In the genomic region with DNA sequence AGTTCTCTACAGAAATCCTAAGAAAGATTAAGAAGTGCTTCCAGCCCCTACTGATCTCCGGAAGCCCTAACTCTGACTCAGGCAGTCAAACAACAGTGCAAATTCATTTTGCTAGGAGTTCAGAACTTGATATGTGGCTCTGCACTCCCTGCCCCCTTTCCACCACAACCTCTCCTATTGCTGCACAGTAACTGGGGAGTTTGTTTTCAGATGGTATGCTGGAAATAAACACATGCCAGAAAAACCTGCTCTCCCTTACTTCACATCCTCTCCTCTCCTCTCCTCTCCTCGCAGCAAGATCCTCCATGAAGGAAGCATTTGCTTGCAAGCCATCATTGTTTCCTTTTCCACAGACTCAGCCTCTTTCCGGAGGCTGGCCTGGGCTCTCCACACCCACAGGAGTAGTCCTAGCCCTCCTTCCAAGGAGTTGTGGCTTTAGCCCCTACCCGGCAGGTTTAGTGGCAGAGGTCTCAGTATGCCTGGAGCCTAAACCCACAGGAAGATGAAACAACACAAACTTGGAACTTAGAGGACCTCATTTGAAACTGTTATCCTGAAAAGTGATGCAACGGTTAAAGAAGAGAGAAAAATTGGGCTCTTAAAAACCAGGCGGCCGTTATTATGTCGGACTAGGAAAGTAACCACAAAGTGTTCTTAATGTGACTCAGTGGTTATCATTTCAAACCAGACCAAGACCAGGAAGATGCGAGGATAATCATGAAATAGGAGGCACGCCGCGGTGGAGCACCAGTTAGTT, we compare ENCODE assay signal across 8 mouse cellular contexts. TPM values are rescaled to one million over a fixed set of nuclear protein-coding genes. Genes with fewer than 3 reads are reported as not detected.
A peak's percentile ranks its signal among the peaks of the same experiment; 100 is the strongest.
DNase-seq lines count a peak whose midpoint lies in the region; ATAC-seq and TF ChIP-seq lines count a peak whose summit lies in the region.
"Had no signal": no experiment of that assay in that cellular context is flagged by ENCODE, and none has a peak within 500 bp of the region (broad histone marks: within the 10 kb centered on the region; RNA-seq: fewer than 3 reads in every experiment).

No protein-coding gene starts in this region.

- TF ChIP-seq POLR2A in cerebellum, adult 2 months (IDR thresholded peaks at IDR 0.05; ENCODE audit: borderline replicate concordance, insufficient read depth, low read length) = no peak

- no peak overlapping the region for H3K4me2 ChIP-seq in heart, embryonic 12.5 days
- H3K4me2 ChIP-seq: midbrain, embryonic 12.5 days had no signal

- H3K27me3 ChIP-seq in C2C12 (ENCODE audit: control insufficient read depth, insufficient read depth, insufficient read length) = no peaks in the 10 kb centered on the region
- no peaks in the 10 kb centered on the region for H3K27me3 ChIP-seq in heart, embryonic 12.5 days (replicated peaks)
- no peaks in the 10 kb centered on the region for H3K27me3 ChIP-seq in cerebellum, adult 2 months (ENCODE audit: control insufficient read depth, insufficient read depth, low read length)
- H3K27me3 ChIP-seq: midbrain, embryonic 12.5 days had no signal

- no peaks in the 10 kb centered on the region for H3K79me3 ChIP-seq in C2C12 (ENCODE audit: low read depth)

- peaks cover 12% of the 10 kb centered on the region for H3K4me1 ChIP-seq in heart, embryonic 12.5 days (replicated peaks)
- H3K4me1 ChIP-seq in cerebellum, adult 2 months (ENCODE audit: control insufficient read depth, insufficient read depth, low read length) = no peaks in the 10 kb centered on the region

- DNase-seq in adipocyte (ENCODE audit: low spot score) = peak; percentile 67
- DNase-seq in liver = peak; percentile 6
- no peak for DNase-seq in adrenal gland, postnatal 10 days
- no peak for DNase-seq in cerebellum, adult 2 months
- DNase-seq in ovary, postnatal 10 days (ENCODE audit: low spot score) = no peak

- H3K4me3 ChIP-seq in C2C12 (ENCODE audit: insufficient read depth, poor library complexity, severe bottlenecking) = peak overlapping the region; percentile 12
- no peak overlapping the region for H3K4me3 ChIP-seq in heart, embryonic 12.5 days
- H3K4me3 ChIP-seq in cerebellum, adult 2 months (replicated peaks; ENCODE audit: insufficient read depth, low read depth, low read length) = no peak overlapping the region
- H3K4me3 ChIP-seq: midbrain, embryonic 12.5 days had no signal

- no peaks in the 10 kb centered on the region for H3K79me2 ChIP-seq in C2C12 (ENCODE audit: control insufficient read depth, insufficient read depth)

- H3K36me3 ChIP-seq in C2C12 (ENCODE audit: control insufficient read depth, insufficient read depth) = no peaks in the 10 kb centered on the region
- no peaks in the 10 kb centered on the region for H3K36me3 ChIP-seq in heart, embryonic 12.5 days
- H3K36me3 ChIP-seq: midbrain, embryonic 12.5 days had no signal

- peak; percentile 53 for ATAC-seq in heart, embryonic 12.5 days (ENCODE audit: insufficient number of reproducible peaks, low FRiP score)

- H3ac ChIP-seq in C2C12 (ENCODE audit: control insufficient read depth, insufficient read length, low read depth) = peak overlapping the region; percentile 4

- no peak overlapping the region for H3K9ac ChIP-seq in heart, embryonic 12.5 days
- H3K9ac ChIP-seq: midbrain, embryonic 12.5 days had no signal

- H3K27ac ChIP-seq in heart, embryonic 12.5 days (ENCODE audit: poor library complexity, severe bottlenecking) = peak overlapping the region; percentile 65
- no peak overlapping the region for H3K27ac ChIP-seq in cerebellum, adult 2 months (ENCODE audit: insufficient read depth, low read length)
- H3K27ac ChIP-seq: midbrain, embryonic 12.5 days had no signal

- H3K9me3 ChIP-seq in heart, embryonic 12.5 days (replicated peaks) = no peaks in the 10 kb centered on the region
- H3K9me3 ChIP-seq: midbrain, embryonic 12.5 days had no signal

- no peak for TF ChIP-seq CTCF in C2C12 (IDR thresholded peaks at IDR 0.05; ENCODE audit: control insufficient read depth, insufficient read depth, insufficient read length)
- TF ChIP-seq CTCF in cerebellum, adult 2 months (IDR thresholded peaks at IDR 0.05; ENCODE audit: borderline replicate concordance, insufficient read depth, low read depth, low read length) = no peak

- 53% methylated on average over 12 of the region's 12 CpGs for WGBS in heart, embryonic 12.5 days
- WGBS in cerebellum, adult 2 months = 72% methylated on average over 12 of the region's 12 CpGs

TF ChIP-seq in C2C12, 6 proteins besides CTCF, POLR2A, EP300 and RAD21:
- peak; percentile 80 for TF ChIP-seq CEBPB (IDR thresholded peaks at IDR 0.05; ENCODE audit: low read depth)
- no peak for TF ChIP-seq MYOD1 (IDR thresholded peaks at IDR 0.05; ENCODE audit: control insufficient read depth, insufficient read length, low read depth)
- no peak for TF ChIP-seq MAX (IDR thresholded peaks at IDR 0.05)
- TF ChIP-seq USF1 (IDR thresholded peaks at IDR 0.05; ENCODE audit: low read depth) = no peak
- TF ChIP-seq FOSL1 (IDR thresholded peaks at IDR 0.05; ENCODE audit: insufficient read depth, low read length, poor library complexity, severe bottlenecking) = peak; percentile 7
- no peak for TF ChIP-seq MYOG (IDR thresholded peaks at IDR 0.05; ENCODE audit: control insufficient read depth, extremely low read depth, insufficient read length)

RNA-seq across cellular contexts. Expression of gene Col1a2, which starts 47.7 kb away (rescaled TPM):
- polyA plus RNA-seq in C2C12 (2012; fragmentation: generic; extraction: Trizol) = 144 TPM
- polyA plus RNA-seq in heart, embryonic 12.5 days (2016; fragmentation: Nextera tagmentation; extraction: Ambion mirVana) = 230 and 232 TPM in 2 replicates
- 1,000 to 10,000 TPM in 1 of 2 experiments, 100 to 1,000 TPM in 1; 549 to 1,048 TPM for total RNA-seq in adrenal gland, postnatal 10 days (2021)
- 9.0 and 11.6 TPM in 2 replicates for polyA plus RNA-seq in cerebellum, adult 2 months (2012; rRNA removed)

Comparison
In these comparisons a context has a peak if more than half of its experiments do, and no peak if none do; other contexts are left out.
1. DNase-seq: peak in adipocyte (single experiment) and liver (single experiment); none in adrenal gland, postnatal 10 days (single experiment), cerebellum, adult 2 months (0 of 2) and ovary, postnatal 10 days (single experiment).
2. RNA of gene Col1a2, which starts 47.7 kb away (polyA plus RNA-seq): 230 to 232 TPM in heart, embryonic 12.5 days and 144 TPM in C2C12 (single experiment); 9.0 to 11.6 TPM in cerebellum, adult 2 months; every median in the first group is over 10 times any median in the second.